Mouse (Mus musculus): Measurements from ENCODE around the gene B4gat1. TPM values are rescaled to one million over a fixed set of nuclear protein-coding genes. Genes with fewer than 3 reads are reported as not detected.
"Not testable (repeated sequence)": the region's sequence is repeated elsewhere in the genome, so short reads cannot be mapped to it uniquely, and the experiment has no call there.

Gene B4gat1
- polyA plus RNA-seq, 1 experiment from 2014 or later = 50.0 TPM

- no peak overlapping the region for H3K4me2 ChIP-seq (replicated peaks)
- H3K4me3 ChIP-seq = no peak overlapping the region
- no peak overlapping the region for H3K9ac ChIP-seq
- ATAC-seq (ENCODE audit: low FRiP score, low read depth) = no peak
- WGBS = 69% methylated on average over 18 of the region's 18 CpGs
- no peak overlapping the region for H3K27ac ChIP-seq
- no peaks in the 10 kb centered on the region for H3K36me3 ChIP-seq
- peaks cover 9% of the 10 kb centered on the region for H3K4me1 ChIP-seq
- H3K27me3 ChIP-seq (replicated peaks) = peaks cover 71% of the 10 kb centered on the region
- no peaks in the 10 kb centered on the region for H3K9me3 ChIP-seq
Measured at GRCm38 (mm10) chr19:5082005-5082404, 43.4 kb downstream of the B4gat1 start.

GRCm38 (mm10) chr19:5082596-5082995 lies 44.0 kb downstream of the B4gat1 start:
- no peak for ATAC-seq (ENCODE audit: low FRiP score, low read depth)
- Histone ChIP-seq H3K27me3 (replicated peaks) (peaks cover 71% of the 10 kb centered on the region), H3K4me1 (peaks cover 13% of the 10 kb centered on the region), H3K9ac (no peak overlapping the region), H3K4me2 (replicated peaks) (no peak overlapping the region), H3K9me3 (no peaks in the 10 kb centered on the region), H3K4me3 (no peak overlapping the region), H3K27ac (no peak overlapping the region), H3K36me3 (no peaks in the 10 kb centered on the region)
- WGBS = 68% methylated on average over 24 of the region's 24 CpGs

- no peak overlapping the region for H3K27ac ChIP-seq
- H3K9me3 ChIP-seq = no peaks in the 10 kb centered on the region
- peak overlapping the region; percentile 43 for H3K4me3 ChIP-seq
- no peak for ATAC-seq (ENCODE audit: low FRiP score, low read depth)
- peaks cover 21% of the 10 kb centered on the region for H3K4me1 ChIP-seq
- H3K4me2 ChIP-seq (replicated peaks) = peak overlapping the region; percentile 75
- WGBS = 78% methylated on average over 3 of the region's 3 CpGs
- H3K36me3 ChIP-seq = no peaks in the 10 kb centered on the region
- H3K9ac ChIP-seq = 0 out of 2 replicates have a peak overlapping the region, but pooled peaks have one; percentile 53
- peaks cover 68% of the 10 kb centered on the region for H3K27me3 ChIP-seq (replicated peaks)
Measured at GRCm38 (mm10) chr19:5083961-5084833, 45.6 kb downstream of the B4gat1 start.

GRCm38 (mm10) chr19:5084834-5085144 lies 46.2 kb downstream of the B4gat1 start:
- H3K4me1 ChIP-seq = peaks cover 24% of the 10 kb centered on the region
- H3K9ac ChIP-seq = peak overlapping the region; percentile 53; the same call in 1 of the 2 replicates
- WGBS = 8% methylated on average over 15 of the region's 15 CpGs
- H3K9me3 ChIP-seq = no peaks in the 10 kb centered on the region
- peak overlapping the region; percentile 75 for H3K4me2 ChIP-seq (replicated peaks)
- no peak for ATAC-seq (ENCODE audit: low FRiP score, low read depth)
- H3K27me3 ChIP-seq (replicated peaks) = peaks cover 67% of the 10 kb centered on the region
- H3K27ac ChIP-seq = no peak overlapping the region
- H3K36me3 ChIP-seq = no peaks in the 10 kb centered on the region
- peak overlapping the region; percentile 43 for H3K4me3 ChIP-seq

GRCm38 (mm10) chr19:5085145-5085863 lies 46.7 kb downstream of the B4gat1 start, which contains the start of gene Tmem151a:
TSS of gene Tmem151a (minus strand) at chr19:5085531.
- peaks cover 62% of the 10 kb centered on the region for H3K27me3 ChIP-seq (replicated peaks)
- peaks cover 24% of the 10 kb centered on the region for H3K4me1 ChIP-seq
- H3K36me3 ChIP-seq = peaks cover under 1% of the 10 kb centered on the region
- peak within 1 kb of the TSS; percentile 75 for H3K4me2 ChIP-seq (replicated peaks)
- H3K9me3 ChIP-seq = no peaks in the 10 kb centered on the region
- no peak within 1 kb of the TSS for H3K27ac ChIP-seq
- WGBS = 1% methylated on average over 66 of the region's 69 CpGs
- H3K9ac ChIP-seq = peak within 1 kb of the TSS; percentile 53
- H3K4me3 ChIP-seq = peak within 1 kb of the TSS; percentile 43
- no peak for ATAC-seq (ENCODE audit: low FRiP score, low read depth)

GRCm38 (mm10) chr19:5086533-5086932 lies 47.9 kb downstream of the B4gat1 start:
- not testable (repeated sequence) for H3K4me2 ChIP-seq (replicated peaks); ATAC-seq (ENCODE audit: low FRiP score, low read depth); H3K9me3 ChIP-seq; H3K9ac ChIP-seq; H3K27ac ChIP-seq; H3K4me3 ChIP-seq
- Histone ChIP-seq H3K27me3 (replicated peaks) (peaks cover 50% of the 10 kb centered on the region), H3K36me3 (peaks cover 13% of the 10 kb centered on the region), H3K4me1 (peaks cover 24% of the 10 kb centered on the region)
- 61% methylated on average over 4 of the region's 4 CpGs for WGBS

GRCm38 (mm10) chr19:5087884-5088728 lies 49.5 kb downstream of the B4gat1 start, which contains the start of gene Yif1a:
TSS of gene Yif1a (plus strand) at chr19:5088538.
- H3K36me3 ChIP-seq = peaks cover 29% of the 10 kb centered on the region
- under 1% methylated on average over 58 of the region's 58 CpGs for WGBS
- ATAC-seq (ENCODE audit: low FRiP score, low read depth) = peak; percentile 95

GRCm38 (mm10) chr19:5089324-5089723 lies 50.7 kb downstream of the B4gat1 start:
- peaks cover 38% of the 10 kb centered on the region for H3K36me3 ChIP-seq
- WGBS = 94% methylated on average over 4 of the region's 4 CpGs
- H3K4me1 ChIP-seq = peaks cover 39% of the 10 kb centered on the region
- peak overlapping the region; percentile 85 for H3K4me2 ChIP-seq (replicated peaks)
- H3K27ac ChIP-seq = no peak overlapping the region
- H3K9me3 ChIP-seq = no peaks in the 10 kb centered on the region
- ATAC-seq (ENCODE audit: low FRiP score, low read depth) = no peak
- H3K9ac ChIP-seq = peak overlapping the region; percentile 73; the same call in 1 of the 2 replicates
- H3K4me3 ChIP-seq = peak overlapping the region; percentile 83
- peaks cover 22% of the 10 kb centered on the region for H3K27me3 ChIP-seq (replicated peaks)

More at GRCm38 (mm10) chr19:5087884-5088728, 49.5 kb downstream of the B4gat1 start, which contains the start of gene Yif1a:
- H3K4me2 ChIP-seq (replicated peaks) = peak within 1 kb of the TSS; percentile 85
- peak within 1 kb of the TSS; percentile 82 for H3K27ac ChIP-seq
- peak within 1 kb of the TSS; percentile 73 for H3K9ac ChIP-seq
- no peaks in the 10 kb centered on the region for H3K9me3 ChIP-seq
- peaks cover 34% of the 10 kb centered on the region for H3K27me3 ChIP-seq (replicated peaks)
- H3K4me3 ChIP-seq = peak within 1 kb of the TSS; percentile 83
- H3K4me1 ChIP-seq = peaks cover 28% of the 10 kb centered on the region

Other genes with a start within 250 kb of the B4gat1 start
- 102 and 106 TPM in 2 replicates for gene Rbm4, start 244.9 kb upstream of the B4gat1 start, polyA plus RNA-seq (2016; fragmentation: Nextera tagmentation; extraction: Ambion mirVana)
- gene Gm21992, start 227.2 kb upstream of the B4gat1 start, polyA plus RNA-seq (2016; fragmentation: Nextera tagmentation; extraction: Ambion mirVana) = 28.1 and 34.7 TPM in 2 replicates
- gene Rbm14, start 227.2 kb upstream of the B4gat1 start, polyA plus RNA-seq (2016; fragmentation: Nextera tagmentation; extraction: Ambion mirVana) = 96.3 and 97.1 TPM in 2 replicates
- 42.3 and 44.1 TPM in 2 replicates for gene Ccs, start 199.5 kb upstream of the B4gat1 start, polyA plus RNA-seq (2016; fragmentation: Nextera tagmentation; extraction: Ambion mirVana)
- 0.14 and 0.26 TPM in 2 replicates for gene Ccdc87, start 199.5 kb upstream of the B4gat1 start, polyA plus RNA-seq (2016; fragmentation: Nextera tagmentation; extraction: Ambion mirVana)
- 59.0 and 61.8 TPM in 2 replicates for gene Ctsf, start 183.7 kb upstream of the B4gat1 start, polyA plus RNA-seq (2016; fragmentation: Nextera tagmentation; extraction: Ambion mirVana)
- 3.3 TPM in 2 replicates for gene Actn3, start 160.9 kb upstream of the B4gat1 start, polyA plus RNA-seq (2016; fragmentation: Nextera tagmentation; extraction: Ambion mirVana)
- gene Zdhhc24, start 160.2 kb upstream of the B4gat1 start, polyA plus RNA-seq (2016; fragmentation: Nextera tagmentation; extraction: Ambion mirVana) = 21.4 and 22.1 TPM in 2 replicates
- gene Bbs1, start 132.2 kb upstream of the B4gat1 start, polyA plus RNA-seq (2016; fragmentation: Nextera tagmentation; extraction: Ambion mirVana) = 8.1 and 10.5 TPM in 2 replicates
- 167 and 171 TPM in 2 replicates for gene Dpp3, start 110.5 kb upstream of the B4gat1 start, polyA plus RNA-seq (2016; fragmentation: Nextera tagmentation; extraction: Ambion mirVana)
- gene Peli3, start 95.7 kb upstream of the B4gat1 start, polyA plus RNA-seq (2016; fragmentation: Nextera tagmentation; extraction: Ambion mirVana) = 4.9 and 6.5 TPM in 2 replicates
- gene Mrpl11, start 76.7 kb upstream of the B4gat1 start, polyA plus RNA-seq (2016; fragmentation: Nextera tagmentation; extraction: Ambion mirVana) = 126 and 132 TPM in 2 replicates
- gene Npas4, start 48.5 kb upstream of the B4gat1 start, polyA plus RNA-seq (2016; fragmentation: Nextera tagmentation; extraction: Ambion mirVana) = 0.06 and 0.08 TPM in 2 replicates
- gene Slc29a2, start 15.0 kb upstream of the B4gat1 start, polyA plus RNA-seq (2016; fragmentation: Nextera tagmentation; extraction: Ambion mirVana) = 6.1 and 6.2 TPM in 2 replicates
- gene AC124502.3, start 65 bp downstream of the B4gat1 start, polyA plus RNA-seq (2016; fragmentation: Nextera tagmentation; extraction: Ambion mirVana) = 2.4 and 3.4 TPM in 2 replicates
- 58.7 TPM in 2 replicates for gene Brms1, start 2.5 kb downstream of the B4gat1 start, polyA plus RNA-seq (2016; fragmentation: Nextera tagmentation; extraction: Ambion mirVana)
- gene Rin1, start 11.7 kb downstream of the B4gat1 start, polyA plus RNA-seq (2016; fragmentation: Nextera tagmentation; extraction: Ambion mirVana) = 2.0 and 2.5 TPM in 2 replicates
- gene Cd248, start 29.3 kb downstream of the B4gat1 start, polyA plus RNA-seq (2016; fragmentation: Nextera tagmentation; extraction: Ambion mirVana) = 22.9 and 26.3 TPM in 2 replicates
- gene Tmem151a, start 46.7 kb downstream of the B4gat1 start, polyA plus RNA-seq (2016; fragmentation: Nextera tagmentation; extraction: Ambion mirVana) = 2.5 and 2.8 TPM in 2 replicates
- 66.3 and 69.1 TPM in 2 replicates for gene Yif1a, start 49.7 kb downstream of the B4gat1 start, polyA plus RNA-seq (2016; fragmentation: Nextera tagmentation; extraction: Ambion mirVana)
- gene Cnih2, start 59.7 kb downstream of the B4gat1 start, polyA plus RNA-seq (2016; fragmentation: Nextera tagmentation; extraction: Ambion mirVana) = 231 and 236 TPM in 2 replicates
- gene Rab1b, start 68.2 kb downstream of the B4gat1 start, polyA plus RNA-seq (2016; fragmentation: Nextera tagmentation; extraction: Ambion mirVana) = 245 and 247 TPM in 2 replicates
- 62.6 and 63.1 TPM in 2 replicates for gene Klc2, start 79.7 kb downstream of the B4gat1 start, polyA plus RNA-seq (2016; fragmentation: Nextera tagmentation; extraction: Ambion mirVana)
- 28.9 and 35.0 TPM in 2 replicates for gene Pacs1, start 234.3 kb downstream of the B4gat1 start, polyA plus RNA-seq (2016; fragmentation: Nextera tagmentation; extraction: Ambion mirVana)

Data from neural tube, embryonic 12.5 days (tissue).